Mouse (Mus musculus): ENCODE measurements around the gene Slc26a3. TPM values are rescaled to one million over a fixed set of nuclear protein-coding genes. Genes with fewer than 3 reads are reported as not detected.

Slc26a3 gene
- total and polyA plus RNA-seq, 3 experiments: 1.2 to 1.6 (median 1.3) TPM

- 88% methylated on average over 1 of the region's 1 CpGs for WGBS
- Histone ChIP-seq H3K27ac (no peak overlapping the region), H3K9ac (ENCODE audit: low read depth, low read length) (no peak overlapping the region), H3K4me3 (no peak overlapping the region), H3K36me3 (ENCODE audit: control insufficient read depth, insufficient read depth, low read length) (no peaks in the 10 kb centered on the region), H3K79me2 (replicated peaks; ENCODE audit: control insufficient read depth, insufficient read depth, low read length) (no peaks in the 10 kb centered on the region), H3K27me3 (ENCODE audit: control insufficient read depth, insufficient read depth, low read length) (no peaks in the 10 kb centered on the region), H3K4me1 (ENCODE audit: control insufficient read depth, insufficient read depth, low read length) (no peaks in the 10 kb centered on the region)
- TF ChIP-seq POLR2A (IDR thresholded peaks at IDR 0.05; ENCODE audit: insufficient read depth, low read depth, low read length) (no peak), EP300 (IDR thresholded peaks at IDR 0.05; ENCODE audit: insufficient read depth, low read depth, low read length) (no peak), CTCF (IDR thresholded peaks at IDR 0.05) (no peak)
- intact Hi-C loops (cut with DNase I): no loop called here
- DNase-seq: no peak
Observed at GRCm38 (mm10) chr12:31400821-31401220, 10.2 kb downstream of the Slc26a3 start.

DNA sequence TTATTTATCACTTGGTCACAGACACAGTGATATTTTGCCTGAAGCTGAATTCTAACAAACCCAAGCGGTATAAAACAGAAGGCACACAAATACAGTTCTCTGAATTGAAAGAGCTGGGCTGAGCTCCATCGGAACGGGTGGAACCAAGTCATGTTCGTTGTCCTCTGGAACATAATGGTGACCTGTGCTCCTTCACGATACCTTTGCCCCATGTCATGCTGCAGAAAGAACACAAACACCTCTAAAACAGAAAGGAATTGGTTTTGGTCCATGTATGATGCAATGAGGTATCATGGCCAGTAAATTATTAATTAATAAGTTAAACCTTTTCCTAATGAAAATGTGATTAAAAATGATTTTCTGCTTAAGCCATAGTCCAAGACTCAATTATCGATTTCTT, 11.3 kb downstream of the Slc26a3 start:
- H3K4me3 ChIP-seq: no peak overlapping the region
- H3K27me3 ChIP-seq (ENCODE audit: control insufficient read depth, insufficient read depth, low read length): no peaks in the 10 kb centered on the region
- 83% methylated on average over 6 of the region's 6 CpGs for WGBS

DNA sequence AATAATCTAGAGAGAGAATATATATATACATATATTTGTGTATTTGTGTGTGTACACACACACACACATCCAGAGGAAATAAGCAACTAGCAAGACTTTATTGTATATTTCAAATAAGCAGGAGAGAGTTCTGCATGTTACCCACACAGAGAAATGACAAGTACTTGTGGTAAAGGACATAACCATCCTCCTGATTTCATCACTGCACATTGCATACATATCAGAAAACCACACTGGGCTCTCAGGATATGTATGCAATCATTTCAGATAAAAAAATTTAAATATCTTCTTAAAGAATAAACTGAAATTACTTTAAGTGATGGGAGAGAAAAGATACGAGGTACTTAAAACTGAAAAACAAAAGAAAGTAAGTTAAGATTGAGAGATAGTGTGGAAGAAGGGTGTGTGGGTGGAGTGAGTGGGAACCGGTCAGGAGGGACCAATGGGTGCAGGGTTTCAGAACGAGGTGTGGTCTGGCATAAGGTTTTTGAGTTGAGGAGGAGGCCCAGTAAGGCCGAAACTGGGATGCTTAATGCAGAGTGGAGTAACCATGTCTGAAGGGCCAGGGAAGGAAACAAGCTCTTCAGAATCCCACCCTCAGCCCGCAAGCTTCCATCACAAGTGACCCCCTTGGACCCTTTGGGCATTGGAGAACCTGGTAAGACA, 14.0 kb downstream of the Slc26a3 start:
- Histone ChIP-seq H3K4me3 (no peak overlapping the region), H3K9ac (ENCODE audit: low read depth, low read length) (no peak overlapping the region), H3K36me3 (ENCODE audit: control insufficient read depth, insufficient read depth, low read length) (no peaks in the 10 kb centered on the region), H3K27ac (no peak overlapping the region), H3K4me1 (ENCODE audit: control insufficient read depth, insufficient read depth, low read length) (no peaks in the 10 kb centered on the region), H3K79me2 (replicated peaks; ENCODE audit: control insufficient read depth, insufficient read depth, low read length) (no peaks in the 10 kb centered on the region), H3K27me3 (ENCODE audit: control insufficient read depth, insufficient read depth, low read length) (no peaks in the 10 kb centered on the region)
- TF ChIP-seq CTCF (IDR thresholded peaks at IDR 0.05): no peak
- TF ChIP-seq EP300 (IDR thresholded peaks at IDR 0.05; ENCODE audit: insufficient read depth, low read depth, low read length): no peak
- no peak for TF ChIP-seq POLR2A (IDR thresholded peaks at IDR 0.05; ENCODE audit: insufficient read depth, low read depth, low read length)
- no peak for DNase-seq
- intact Hi-C loops (cut with DNase I): no loop called here
- 69% methylated on average over 5 of the region's 5 CpGs for WGBS

More for the DNA sequence above, 11.3 kb downstream of the Slc26a3 start:
- no peaks in the 10 kb centered on the region for H3K79me2 ChIP-seq (replicated peaks; ENCODE audit: control insufficient read depth, insufficient read depth, low read length)
- intact Hi-C loops (cut with DNase I): no loop called here
- no peak overlapping the region for H3K27ac ChIP-seq
- H3K36me3 ChIP-seq (ENCODE audit: control insufficient read depth, insufficient read depth, low read length): no peaks in the 10 kb centered on the region
- no peak overlapping the region for H3K9ac ChIP-seq (ENCODE audit: low read depth, low read length)
- TF ChIP-seq POLR2A (IDR thresholded peaks at IDR 0.05; ENCODE audit: insufficient read depth, low read depth, low read length) (no peak), CTCF (IDR thresholded peaks at IDR 0.05) (no peak), EP300 (IDR thresholded peaks at IDR 0.05; ENCODE audit: insufficient read depth, low read depth, low read length) (no peak)
- DNase-seq: no peak
- no peaks in the 10 kb centered on the region for H3K4me1 ChIP-seq (ENCODE audit: control insufficient read depth, insufficient read depth, low read length)

DNA sequence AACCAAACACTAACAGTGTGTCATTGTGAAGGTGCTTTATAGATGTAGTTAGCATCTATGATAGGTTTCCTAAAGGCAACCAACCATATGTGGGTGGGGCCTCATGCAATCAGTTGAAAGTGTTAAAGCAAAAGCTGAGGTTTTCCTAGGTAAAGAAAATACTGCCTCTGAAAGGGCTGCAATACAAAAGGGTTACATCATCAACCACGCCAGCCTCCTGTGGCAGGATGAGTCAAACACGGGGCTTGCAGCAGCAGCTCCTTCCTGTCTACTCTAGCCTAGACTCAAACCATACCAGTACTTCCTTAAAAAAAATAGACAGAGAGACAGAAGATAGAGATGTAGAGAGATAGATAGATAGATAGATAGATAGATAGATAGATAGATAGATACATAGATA, 25.3 kb downstream of the Slc26a3 start:
- Histone ChIP-seq H3K4me3 (no peak overlapping the region), H3K9ac (ENCODE audit: low read depth, low read length) (no peak overlapping the region), H3K4me1 (ENCODE audit: control insufficient read depth, insufficient read depth, low read length) (no peaks in the 10 kb centered on the region), H3K27me3 (ENCODE audit: control insufficient read depth, insufficient read depth, low read length) (no peaks in the 10 kb centered on the region), H3K79me2 (replicated peaks; ENCODE audit: control insufficient read depth, insufficient read depth, low read length) (no peaks in the 10 kb centered on the region), H3K27ac (no peak overlapping the region), H3K36me3 (ENCODE audit: control insufficient read depth, insufficient read depth, low read length) (no peaks in the 10 kb centered on the region)
- intact Hi-C loops (cut with DNase I): no loop called here
- WGBS: 25% methylated on average over 2 of the region's 2 CpGs
- no peak for DNase-seq
- TF ChIP-seq POLR2A (IDR thresholded peaks at IDR 0.05; ENCODE audit: insufficient read depth, low read depth, low read length) (no peak), EP300 (IDR thresholded peaks at IDR 0.05; ENCODE audit: insufficient read depth, low read depth, low read length) (no peak), CTCF (IDR thresholded peaks at IDR 0.05) (no peak)

DNA sequence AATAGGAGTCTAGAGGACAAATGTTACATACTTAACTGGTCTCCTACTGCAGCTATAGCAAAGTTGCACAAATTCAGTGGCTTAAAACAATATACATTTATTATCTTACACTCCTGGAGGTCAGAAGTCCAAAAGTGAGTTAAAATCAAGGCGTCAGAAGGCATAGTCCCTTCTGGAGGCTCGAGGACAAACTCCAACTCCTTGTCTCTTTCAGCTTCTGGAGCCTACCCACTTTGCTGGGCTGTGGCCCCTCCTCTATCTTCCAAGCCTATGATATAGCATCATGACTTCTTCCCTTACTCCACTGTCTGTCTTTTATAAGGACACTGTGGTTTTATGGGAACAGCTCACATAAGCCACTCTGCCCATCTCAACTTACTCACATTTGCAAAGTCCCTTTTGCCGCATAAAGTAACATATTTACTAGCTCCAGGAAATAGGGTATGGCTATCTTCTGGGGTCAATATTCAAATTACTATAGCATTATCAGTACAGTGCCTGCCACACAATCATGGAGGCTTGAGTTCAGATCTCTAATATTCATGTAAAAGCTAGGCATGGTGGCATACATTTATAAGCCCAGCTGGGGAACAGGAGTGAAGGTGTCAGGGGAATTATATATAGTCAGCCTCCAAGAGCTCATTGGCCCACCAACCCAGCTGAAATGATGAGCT, 31.4 kb downstream of the Slc26a3 start:
- Histone ChIP-seq H3K4me3 (no peak overlapping the region), H3K79me2 (replicated peaks; ENCODE audit: control insufficient read depth, insufficient read depth, low read length) (no peaks in the 10 kb centered on the region), H3K27ac (no peak overlapping the region), H3K9ac (ENCODE audit: low read depth, low read length) (no peak overlapping the region), H3K4me1 (ENCODE audit: control insufficient read depth, insufficient read depth, low read length) (no peaks in the 10 kb centered on the region; the same call in 1 of the 2 replicates), H3K27me3 (ENCODE audit: control insufficient read depth, insufficient read depth, low read length) (no peaks in the 10 kb centered on the region), H3K36me3 (ENCODE audit: control insufficient read depth, insufficient read depth, low read length) (no peaks in the 10 kb centered on the region)
- no peak for DNase-seq
- intact Hi-C loops (cut with DNase I): no loop called here
- TF ChIP-seq POLR2A (IDR thresholded peaks at IDR 0.05; ENCODE audit: insufficient read depth, low read depth, low read length) (no peak), EP300 (IDR thresholded peaks at IDR 0.05; ENCODE audit: insufficient read depth, low read depth, low read length) (no peak), CTCF (IDR thresholded peaks at IDR 0.05) (no peak)
- WGBS: 75% methylated on average over 3 of the region's 3 CpGs

- no peaks in the 10 kb centered on the region for H3K79me2 ChIP-seq (replicated peaks; ENCODE audit: control insufficient read depth, insufficient read depth, low read length)
- TF ChIP-seq POLR2A (IDR thresholded peaks at IDR 0.05; ENCODE audit: insufficient read depth, low read depth, low read length): no peak
- TF ChIP-seq EP300 (IDR thresholded peaks at IDR 0.05; ENCODE audit: insufficient read depth, low read depth, low read length): no peak
- TF ChIP-seq CTCF (IDR thresholded peaks at IDR 0.05): no peak
- no peak overlapping the region for H3K9ac ChIP-seq (ENCODE audit: low read depth, low read length)
- H3K27ac ChIP-seq: no peak overlapping the region
- H3K4me1 ChIP-seq (ENCODE audit: control insufficient read depth, insufficient read depth, low read length): no peaks in the 10 kb centered on the region
- no peaks in the 10 kb centered on the region for H3K36me3 ChIP-seq (ENCODE audit: control insufficient read depth, insufficient read depth, low read length)
- WGBS: 61% methylated on average over 6 of the region's 6 CpGs
- H3K4me3 ChIP-seq: no peak overlapping the region
- intact Hi-C loops (cut with DNase I): no loop called here
- no peaks in the 10 kb centered on the region for H3K27me3 ChIP-seq (ENCODE audit: control insufficient read depth, insufficient read depth, low read length)
- DNase-seq: no peak
Observed at GRCm38 (mm10) chr12:31437791-31438190, 47.1 kb downstream of the Slc26a3 start.
